In the genomic region with DNA sequence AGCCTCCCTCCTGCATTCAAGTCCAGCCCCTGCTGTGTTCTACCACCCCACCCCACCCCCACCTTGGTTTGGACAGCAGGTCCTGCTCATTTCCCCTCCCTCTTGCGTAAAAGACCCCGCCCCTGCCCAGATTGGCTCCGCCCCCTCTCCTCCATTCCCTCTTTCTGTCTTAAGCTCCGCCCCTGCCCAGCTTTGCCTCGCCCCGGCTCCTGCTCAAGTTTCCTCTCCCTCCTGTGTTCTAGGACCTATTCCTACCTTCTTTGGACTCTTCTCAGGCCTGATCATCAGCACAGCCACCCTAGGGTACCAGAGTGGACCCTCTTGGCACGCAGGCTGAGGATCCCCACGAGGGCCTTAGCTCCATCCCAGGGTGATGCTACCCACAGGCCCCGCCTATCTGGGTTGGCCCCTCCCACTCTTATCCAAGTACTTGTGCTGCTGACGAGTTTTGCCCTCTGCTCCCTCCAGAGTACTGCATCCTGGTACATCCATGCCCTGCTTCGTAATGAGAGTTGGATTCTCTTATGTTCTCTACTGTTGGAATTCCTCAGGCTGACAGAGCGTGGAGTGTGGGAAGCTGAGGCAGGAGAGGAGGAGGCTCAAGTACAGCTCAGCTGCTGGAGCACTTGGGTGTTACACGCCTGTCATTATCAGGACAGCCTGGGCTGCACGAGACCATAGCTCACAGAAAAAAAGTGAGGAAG, we compare ENCODE assay signal across 8 mouse cellular contexts. TPM values are rescaled to one million over a fixed set of nuclear protein-coding genes. Genes with fewer than 3 reads are reported as not detected.
DNase-seq lines count a peak whose midpoint lies in the region; ATAC-seq and TF ChIP-seq lines count a peak whose summit lies in the region.

No protein-coding gene starts in this region.

- H3K36me3 ChIP-seq in heart, embryonic 11.5 days (ENCODE audit: control insufficient read depth, insufficient read depth, low read length): peaks cover 9% of the 10 kb centered on the region
- H3K36me3 ChIP-seq in E14TG2a.4 (ENCODE audit: insufficient read depth, low read length): peaks cover 52% of the 10 kb centered on the region
- H3K36me3 ChIP-seq in limb, embryonic 11.5 days (ENCODE audit: control insufficient read depth, insufficient read depth, low read length): peaks cover 18% of the 10 kb centered on the region
- peaks cover 12% of the 10 kb centered on the region; the same call in 1 of the 2 replicates for H3K36me3 ChIP-seq in neural tube, embryonic 11.5 days (ENCODE audit: control insufficient read depth, insufficient read depth, low read length)

- H3K27ac ChIP-seq in heart, embryonic 11.5 days (ENCODE audit: low read depth, low read length): no peak overlapping the region
- no peak overlapping the region for H3K27ac ChIP-seq in limb, embryonic 11.5 days (replicated peaks; ENCODE audit: low read depth, low read length)
- H3K27ac ChIP-seq in neural tube, embryonic 11.5 days (ENCODE audit: low read depth, low read length): no peak overlapping the region

- H3K4me3 ChIP-seq in heart, embryonic 11.5 days (ENCODE audit: low read depth, low read length): peak overlapping the region; percentile 21; the same call in 1 of the 2 replicates
- H3K4me3 ChIP-seq in E14TG2a.4 (replicated peaks; ENCODE audit: low read length): peak overlapping the region; percentile 91
- peak overlapping the region; percentile 10; the same call in 1 of the 2 replicates for H3K4me3 ChIP-seq in limb, embryonic 11.5 days (ENCODE audit: low read depth, low read length)
- H3K4me3 ChIP-seq in neural tube, embryonic 11.5 days (ENCODE audit: low read depth, low read length): peak overlapping the region; percentile 6; the same call in 1 of the 2 replicates

- intact Hi-C loops in heart, postnatal 36 days (cut with DNase I): loop anchor here (5.0 to 10.0 kb wide), 3 partner anchors 105 to 663 kb away; a partner anchor contains a TSS

- H3K9ac ChIP-seq in heart, embryonic 11.5 days (ENCODE audit: low read depth, low read length): no peak overlapping the region
- H3K9ac ChIP-seq in limb, embryonic 11.5 days (ENCODE audit: low read length): no peak overlapping the region
- H3K9ac ChIP-seq in neural tube, embryonic 11.5 days (ENCODE audit: low read length): no peak overlapping the region

- WGBS in heart, embryonic 11.5 days (ENCODE audit: insufficient replicate concordance): 10% methylated on average over 14 of the region's 14 CpGs
- WGBS in limb, embryonic 11.5 days: 16% methylated on average over 14 of the region's 14 CpGs
- WGBS in neural tube, embryonic 11.5 days: 13% methylated on average over 14 of the region's 14 CpGs

- ATAC-seq in heart, embryonic 11.5 days (replicated peaks; ENCODE audit: insufficient number of reproducible peaks, low FRiP score, low TSS enrichment): 0 out of 2 replicates have a peak, but pooled peaks have one; percentile 8
- peak; percentile 13; the same call in 1 of the 2 replicates for ATAC-seq in common myeloid progenitor, adult 5-6 weeks (replicated peaks; ENCODE audit: low read depth, poor library complexity, severe bottlenecking)
- ATAC-seq in limb, embryonic 11.5 days (ENCODE audit: insufficient number of reproducible peaks, low FRiP score, low TSS enrichment, low read depth): no peak
- ATAC-seq in neural tube, embryonic 11.5 days (ENCODE audit: insufficient read depth, low FRiP score, low TSS enrichment): no peak

- no peak for TF ChIP-seq CTCF in E14TG2a.4 (conservative IDR thresholded peaks at IDR 0.05; ENCODE audit: low read length)

- peaks cover 31% of the 10 kb centered on the region for H3K4me1 ChIP-seq in heart, embryonic 11.5 days (ENCODE audit: control insufficient read depth, insufficient read depth, low read length)
- peaks cover 71% of the 10 kb centered on the region for H3K4me1 ChIP-seq in E14TG2a.4 (replicated peaks; ENCODE audit: low read depth, low read length)
- peaks cover 12% of the 10 kb centered on the region for H3K4me1 ChIP-seq in limb, embryonic 11.5 days (ENCODE audit: control insufficient read depth, insufficient read depth, low read length)
- H3K4me1 ChIP-seq in neural tube, embryonic 11.5 days (ENCODE audit: control insufficient read depth, insufficient read depth, low read length): peaks cover 12% of the 10 kb centered on the region

- H3K4me2 ChIP-seq in heart, embryonic 11.5 days: peak overlapping the region; percentile 40
- H3K4me2 ChIP-seq in limb, embryonic 11.5 days (ENCODE audit: low read depth, severe bottlenecking): no peak overlapping the region
- 0 out of 2 replicates have a peak overlapping the region, but pooled peaks have one; percentile 20 for H3K4me2 ChIP-seq in neural tube, embryonic 11.5 days (ENCODE audit: low read depth)

- no peaks in the 10 kb centered on the region for H3K27me3 ChIP-seq in heart, embryonic 11.5 days (ENCODE audit: control insufficient read depth, insufficient read depth, low read length)
- H3K27me3 ChIP-seq in E14TG2a.4 (ENCODE audit: insufficient read depth, low read length): no peaks in the 10 kb centered on the region
- no peaks in the 10 kb centered on the region for H3K27me3 ChIP-seq in limb, embryonic 11.5 days (ENCODE audit: control insufficient read depth, insufficient read depth, low read length)
- no peaks in the 10 kb centered on the region for H3K27me3 ChIP-seq in neural tube, embryonic 11.5 days (ENCODE audit: control insufficient read depth, insufficient read depth, low read length)

- H3K9me3 ChIP-seq in heart, embryonic 11.5 days (replicated peaks; ENCODE audit: control insufficient read depth, low read length): no peaks in the 10 kb centered on the region
- H3K9me3 ChIP-seq in E14TG2a.4 (ENCODE audit: low read length): no peaks in the 10 kb centered on the region
- no peaks in the 10 kb centered on the region for H3K9me3 ChIP-seq in limb, embryonic 11.5 days (ENCODE audit: control insufficient read depth, low read length)
- H3K9me3 ChIP-seq in neural tube, embryonic 11.5 days (ENCODE audit: control insufficient read depth, low read length): no peaks in the 10 kb centered on the region

- no peak for DNase-seq in heart, postnatal 36 days
- DNase-seq in limb, embryonic 11.5 days (ENCODE audit: low spot score): peak; percentile 48
- DNase-seq in neural tube, embryonic 11.5 days (ENCODE audit: low spot score): peak; percentile 45
- DNase-seq in gastrocnemius, adult 18-20 months (ENCODE audit: low spot score): no peak
- DNase-seq in gastrocnemius, postnatal 10 days: no peak

RNA-seq across cellular contexts. Expression of a gene that starts 1.2 kb away (rescaled TPM):
- polyA plus RNA-seq in heart, embryonic 11.5 days (2014; fragmentation: Nextera tagmentation; extraction: Ambion mirVana): 1,303 and 1,414 TPM in 2 replicates
- 100 to 1,000 TPM; 724 to 728 TPM for total RNA-seq in heart, postnatal 36 days (2021)
- 2,418 and 2,940 TPM in 2 replicates for total RNA-seq in common myeloid progenitor, adult 5-6 weeks (2017)
- polyA plus RNA-seq in limb, embryonic 11.5 days (2014; fragmentation: Nextera tagmentation; extraction: Ambion mirVana): 1,726 and 1,764 TPM in 2 replicates
- 1,299 and 1,352 TPM in 2 replicates for polyA plus RNA-seq in neural tube, embryonic 11.5 days (2014; fragmentation: Nextera tagmentation; extraction: Ambion mirVana)
- total RNA-seq in gastrocnemius, adult 18-20 months (2021): 100 to 1,000 TPM; 632 to 662 TPM
- total RNA-seq in gastrocnemius, postnatal 10 days (2021): 100 to 1,000 TPM; 881 to 906 TPM

RNA-seq across cellular contexts. Expression of a gene that starts 2.4 kb away (rescaled TPM):
- polyA plus RNA-seq in heart, embryonic 11.5 days (2014; fragmentation: Nextera tagmentation; extraction: Ambion mirVana): 284 and 290 TPM in 2 replicates
- total RNA-seq in heart, postnatal 36 days (2021): 100 to 1,000 TPM; 342 to 346 TPM
- 61.3 and 113 TPM in 2 replicates for total RNA-seq in common myeloid progenitor, adult 5-6 weeks (2017)
- 198 and 203 TPM in 2 replicates for polyA plus RNA-seq in limb, embryonic 11.5 days (2014; fragmentation: Nextera tagmentation; extraction: Ambion mirVana)
- polyA plus RNA-seq in neural tube, embryonic 11.5 days (2014; fragmentation: Nextera tagmentation; extraction: Ambion mirVana): 178 and 203 TPM in 2 replicates
- total RNA-seq in gastrocnemius, adult 18-20 months (2021): 100 to 1,000 TPM; 137 to 141 TPM
- total RNA-seq in gastrocnemius, postnatal 10 days (2021): 100 to 1,000 TPM; 212 to 233 TPM

RNA-seq across cellular contexts. Expression of a gene that starts 14.7 kb away (rescaled TPM):
- 54.1 and 62.2 TPM in 2 replicates for polyA plus RNA-seq in heart, embryonic 11.5 days (2014; fragmentation: Nextera tagmentation; extraction: Ambion mirVana)
- 100 to 1,000 TPM; 118 to 124 TPM for total RNA-seq in heart, postnatal 36 days (2021)
- total RNA-seq in common myeloid progenitor, adult 5-6 weeks (2017): 57.3 and 69.9 TPM in 2 replicates
- 61.9 and 66.3 TPM in 2 replicates for polyA plus RNA-seq in limb, embryonic 11.5 days (2014; fragmentation: Nextera tagmentation; extraction: Ambion mirVana)
- polyA plus RNA-seq in neural tube, embryonic 11.5 days (2014; fragmentation: Nextera tagmentation; extraction: Ambion mirVana): 56.0 and 56.3 TPM in 2 replicates
- total RNA-seq in gastrocnemius, adult 18-20 months (2021): 10 to 100 TPM; 64.9 to 65.8 TPM
- total RNA-seq in gastrocnemius, postnatal 10 days (2021): 10 to 100 TPM; 49.3 to 51.6 TPM

RNA-seq across cellular contexts. Expression of a gene that starts 15.9 kb away (rescaled TPM):
- 0.20 and 0.42 TPM in 2 replicates for polyA plus RNA-seq in heart, embryonic 11.5 days (2014; fragmentation: Nextera tagmentation; extraction: Ambion mirVana)
- total RNA-seq in heart, postnatal 36 days (2021): not detected
- not detected in 2 replicates for total RNA-seq in common myeloid progenitor, adult 5-6 weeks (2017)
- polyA plus RNA-seq in limb, embryonic 11.5 days (2014; fragmentation: Nextera tagmentation; extraction: Ambion mirVana): 0.61 and 0.85 TPM in 2 replicates
- polyA plus RNA-seq in neural tube, embryonic 11.5 days (2014; fragmentation: Nextera tagmentation; extraction: Ambion mirVana): 0.54 and 0.92 TPM in 2 replicates
- total RNA-seq in gastrocnemius, adult 18-20 months (2021): under 1 TPM in 1 of 2 experiments, not detected in 1; 0.16 TPM
- under 1 TPM in 1 of 2 experiments, not detected in 1; 0.09 TPM for total RNA-seq in gastrocnemius, postnatal 10 days (2021)

RNA-seq across cellular contexts. Expression of a gene that starts 27.4 kb away (rescaled TPM):
- polyA plus RNA-seq in heart, embryonic 11.5 days (2014; fragmentation: Nextera tagmentation; extraction: Ambion mirVana): 65.9 and 77.3 TPM in 2 replicates
- 10 to 100 TPM; 55.1 to 65.8 TPM for total RNA-seq in heart, postnatal 36 days (2021)
- total RNA-seq in common myeloid progenitor, adult 5-6 weeks (2017): 75.0 and 81.6 TPM in 2 replicates
- 119 and 132 TPM in 2 replicates for polyA plus RNA-seq in limb, embryonic 11.5 days (2014; fragmentation: Nextera tagmentation; extraction: Ambion mirVana)
- polyA plus RNA-seq in neural tube, embryonic 11.5 days (2014; fragmentation: Nextera tagmentation; extraction: Ambion mirVana): 114 and 120 TPM in 2 replicates
- 10 to 100 TPM; 39.2 to 49.7 TPM for total RNA-seq in gastrocnemius, adult 18-20 months (2021)
- total RNA-seq in gastrocnemius, postnatal 10 days (2021): 10 to 100 TPM; 57.1 to 69.2 TPM

Comparison
In these comparisons a context has a peak if more than half of its experiments do, and no peak if none do; other contexts are left out.
1. ATAC-seq: peak in heart, embryonic 11.5 days (single experiment) and common myeloid progenitor, adult 5-6 weeks (single experiment); none in limb, embryonic 11.5 days (single experiment) and neural tube, embryonic 11.5 days (single experiment).
2. H3K4me3 ChIP-seq: peak in every context shown above with its lines; median percentile 91 in E14TG2a.4; 21 in heart, embryonic 11.5 days; 10 in limb, embryonic 11.5 days; 6 in neural tube, embryonic 11.5 days.
3. DNase-seq: peak in limb, embryonic 11.5 days (single experiment) and neural tube, embryonic 11.5 days (single experiment); none in heart, postnatal 36 days (0 of 2), gastrocnemius, adult 18-20 months (single experiment) and gastrocnemius, postnatal 10 days (single experiment).